25 mouse cellular contexts compared by ENCODE assay signal in the genomic region with DNA sequence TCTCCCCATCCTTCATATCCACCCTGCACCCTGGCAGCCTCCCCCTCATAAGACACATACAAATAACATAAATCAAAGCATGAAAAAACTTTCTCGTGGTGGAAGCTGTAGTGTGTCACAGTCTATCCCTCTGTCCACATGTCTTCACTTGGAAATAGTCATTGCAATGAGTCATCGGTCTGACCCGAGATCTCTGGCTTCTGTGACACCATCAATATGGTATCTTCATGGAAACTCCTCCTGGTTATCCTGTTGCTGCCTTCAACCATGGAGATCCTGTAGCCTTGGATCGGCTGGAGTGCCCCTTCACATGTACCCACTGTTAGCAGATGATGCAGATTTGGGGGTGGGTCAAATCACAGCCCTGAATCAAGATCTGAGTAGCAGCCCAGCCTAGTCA.
"Had no signal": no experiment of that assay in that cellular context is flagged by ENCODE, and none has a peak within 500 bp of the region (broad histone marks: within the 10 kb centered on the region; RNA-seq: fewer than 3 reads in every experiment).

No protein-coding gene starts in this region.

- H3K4me2 ChIP-seq: heart, embryonic 12.5 days; hindbrain, embryonic 12.5 days; hindbrain, embryonic 14.5 days; limb, embryonic 13.5 days; limb, embryonic 15.5 days; liver, embryonic 12.5 days had no signal

- H3K4me1 ChIP-seq: hindbrain, embryonic 10.5 days; hindbrain, embryonic 12.5 days; limb, embryonic 13.5 days; limb, embryonic 15.5 days had no signal

- H3K27me3 ChIP-seq: heart, embryonic 12.5 days; hindbrain, embryonic 12.5 days; limb, embryonic 13.5 days; limb, embryonic 15.5 days; liver, embryonic 12.5 days had no signal

- H3K36me3 ChIP-seq: heart, embryonic 10.5 days; hindbrain, embryonic 10.5 days; hindbrain, embryonic 12.5 days; limb, embryonic 13.5 days; liver, embryonic 12.5 days had no signal

- H3K27ac ChIP-seq: heart, adult 2 months; heart, embryonic 10.5 days; hindbrain, embryonic 10.5 days; hindbrain, embryonic 12.5 days; hindbrain, embryonic 14.5 days; kidney, postnatal 0 days; limb, embryonic 13.5 days; limb, embryonic 15.5 days; liver, embryonic 12.5 days; liver, embryonic 14.5 days had no signal

- ATAC-seq: hindbrain, embryonic 16.5 days; inflammation-experienced regulatory T-cells, adult 6 months; intestine, embryonic 16.5 days; liver, embryonic 12.5 days had no signal

- H3K9me3 ChIP-seq: heart, embryonic 10.5 days; heart, embryonic 12.5 days; hindbrain, embryonic 10.5 days; hindbrain, embryonic 12.5 days; limb, embryonic 13.5 days; limb, embryonic 15.5 days; liver, embryonic 12.5 days had no signal

- DNase-seq: gastrocnemius, postnatal 14 days; gastrocnemius, postnatal 36 days; heart, adult 2 months; heart, postnatal 10 days; heart, postnatal 4 days; kidney, adult 18-20 months; kidney, adult 8-10 months; kidney, postnatal 14 days; kidney, postnatal 36 days; layer of hippocampus, adult 9-11 months; layer of hippocampus, postnatal 36 days; left cerebral cortex, postnatal 4 days had no signal

- H3K9ac ChIP-seq: heart, embryonic 12.5 days; hindbrain, embryonic 12.5 days; hindbrain, embryonic 14.5 days; limb, embryonic 13.5 days; limb, embryonic 15.5 days; liver, embryonic 12.5 days; liver, embryonic 14.5 days had no signal

- H3K4me3 ChIP-seq: heart, adult 2 months; heart, embryonic 10.5 days; heart, embryonic 12.5 days; hindbrain, embryonic 10.5 days; hindbrain, embryonic 12.5 days; limb, embryonic 13.5 days; limb, embryonic 15.5 days; liver, embryonic 12.5 days had no signal
